Mouse (Mus musculus): Measurements from ENCODE around the gene Grik4.

The Grik4 gene

DNA sequence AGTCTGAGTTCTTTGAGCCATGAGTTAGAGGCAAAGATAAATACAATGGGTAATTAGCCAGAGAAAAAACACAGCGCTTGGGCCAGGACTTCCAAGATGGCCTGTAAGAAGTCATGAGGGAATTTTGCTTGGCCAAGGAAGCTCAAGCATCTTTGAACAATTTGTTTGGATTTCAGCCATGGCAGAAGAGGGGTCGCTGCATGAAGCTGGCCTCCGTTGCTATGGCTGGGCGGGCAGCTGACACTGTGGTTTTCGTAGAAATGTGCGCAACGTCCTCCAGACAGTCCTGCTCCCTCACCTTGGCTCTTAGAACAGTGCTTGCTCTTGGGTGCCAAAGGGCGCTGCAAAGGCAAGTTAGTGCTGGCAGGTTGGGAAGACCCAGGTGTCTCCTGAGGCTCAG, 410.8 kb downstream of the Grik4 start:
- no peak for DNase-seq

- DNase-seq: no peak
These were observed 411.3 kb downstream of the Grik4 start for GRCm38 (mm10) chr9:42533041-42533440.

- no peak for DNase-seq
These were observed 412.3 kb downstream of the Grik4 start for GRCm38 (mm10) chr9:42531951-42532350.

- peak; percentile 27 for DNase-seq
These were observed 413.8 kb downstream of the Grik4 start for GRCm38 (mm10) chr9:42530221-42531152.

DNA sequence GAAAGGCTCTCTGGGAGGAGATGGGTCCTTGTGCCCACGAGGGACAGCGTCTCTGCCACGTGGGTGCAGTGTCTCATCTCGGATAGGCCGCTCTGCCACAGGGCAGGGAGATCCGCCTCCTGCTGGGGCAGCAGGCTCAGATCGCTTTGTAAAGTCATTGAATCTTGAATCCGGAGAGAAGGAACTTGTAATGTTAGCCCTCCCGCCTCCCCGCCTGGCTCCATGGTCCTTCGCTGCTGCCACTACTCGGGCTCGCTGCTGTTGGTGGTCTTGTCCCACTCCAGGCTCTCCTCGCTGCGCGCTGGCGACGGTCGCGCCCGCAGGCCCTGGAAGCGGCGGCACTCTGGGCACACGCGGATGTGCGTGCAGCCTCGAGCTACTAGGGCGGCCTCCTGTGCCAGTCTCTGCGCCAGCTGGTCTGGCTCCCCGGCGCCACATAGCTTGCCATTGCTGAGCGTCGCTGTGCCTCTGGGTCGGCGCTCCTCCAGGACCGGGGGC, 423.7 kb downstream of the Grik4 start:
- DNase-seq: peak; percentile 41

DNA sequence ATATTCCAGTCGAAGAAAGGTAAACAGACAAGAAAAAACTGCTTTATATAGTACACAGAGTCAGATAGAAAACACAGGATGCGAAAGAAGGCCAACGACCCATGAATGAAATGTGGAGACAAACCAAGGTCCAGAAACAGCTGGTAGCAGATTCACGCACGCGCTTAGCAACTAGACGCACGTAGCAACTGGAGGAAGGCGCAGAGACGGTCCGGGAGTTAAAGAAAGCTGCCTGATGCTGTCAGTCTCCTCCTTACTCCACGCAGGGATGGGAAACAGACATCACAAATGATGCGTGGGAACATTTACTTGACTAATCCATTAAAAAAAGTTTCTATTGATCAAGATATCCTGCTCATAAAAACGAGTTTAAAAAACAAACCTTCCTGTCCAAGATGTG, 426.1 kb downstream of the Grik4 start:
- no peak for DNase-seq

- DNase-seq: no peak
These were observed 431.1 kb downstream of the Grik4 start for GRCm38 (mm10) chr9:42513159-42513558.

DNA sequence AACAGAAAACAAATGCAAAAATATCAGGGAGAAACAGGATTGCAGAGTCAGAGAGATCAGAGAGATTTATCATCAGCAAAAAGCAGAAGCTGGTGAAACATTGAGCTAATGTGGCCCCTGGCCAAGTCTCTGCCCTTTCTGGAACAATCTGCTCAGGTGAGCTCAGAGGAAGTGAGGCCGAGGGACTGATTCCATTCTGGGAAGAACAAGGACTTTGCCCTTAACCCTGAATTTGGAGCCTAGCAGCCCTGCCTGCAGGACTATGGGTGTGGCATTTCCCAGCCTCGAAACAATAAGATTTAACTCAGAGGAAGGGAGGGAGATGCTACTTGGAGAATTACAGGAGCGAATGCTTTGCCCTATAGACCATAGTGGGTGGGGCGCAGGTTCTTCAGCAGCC, 432.0 kb downstream of the Grik4 start:
- no peak for DNase-seq

- no peak for DNase-seq
These were observed 436.1 kb downstream of the Grik4 start for GRCm38 (mm10) chr9:42508235-42508634.

- no peak for DNase-seq
These were observed 436.6 kb downstream of the Grik4 start, which contains the start of gene Tbcel for GRCm38 (mm10) chr9:42507709-42508108. Gene Tbcel, minus strand, starts transcription at chr9:42507809.

- no peak for DNase-seq
These were observed 437.3 kb downstream of the Grik4 start for GRCm38 (mm10) chr9:42507022-42507421.

- no peak for DNase-seq
These were observed 439.3 kb downstream of the Grik4 start for GRCm38 (mm10) chr9:42504971-42505510.

DNA sequence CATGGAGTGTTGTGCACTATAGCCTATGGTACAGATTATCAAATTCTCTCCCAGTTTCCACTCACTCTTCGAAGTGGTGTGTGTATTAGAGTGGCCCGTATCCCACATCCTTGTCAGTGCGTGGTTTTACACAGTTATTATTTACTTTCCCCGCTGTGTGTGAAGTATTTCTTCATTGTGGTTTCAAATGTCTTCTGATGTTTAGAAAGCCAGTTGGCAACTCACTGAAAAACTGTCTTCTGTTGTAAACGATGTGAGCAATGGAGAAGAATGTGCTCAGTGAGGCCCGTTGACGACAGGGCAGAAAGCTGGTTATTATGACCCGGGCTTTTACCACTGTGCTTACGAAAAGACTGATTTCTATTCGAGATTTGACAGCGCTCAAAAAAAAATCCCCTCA, 439.7 kb downstream of the Grik4 start:
- DNase-seq: no peak

DNA sequence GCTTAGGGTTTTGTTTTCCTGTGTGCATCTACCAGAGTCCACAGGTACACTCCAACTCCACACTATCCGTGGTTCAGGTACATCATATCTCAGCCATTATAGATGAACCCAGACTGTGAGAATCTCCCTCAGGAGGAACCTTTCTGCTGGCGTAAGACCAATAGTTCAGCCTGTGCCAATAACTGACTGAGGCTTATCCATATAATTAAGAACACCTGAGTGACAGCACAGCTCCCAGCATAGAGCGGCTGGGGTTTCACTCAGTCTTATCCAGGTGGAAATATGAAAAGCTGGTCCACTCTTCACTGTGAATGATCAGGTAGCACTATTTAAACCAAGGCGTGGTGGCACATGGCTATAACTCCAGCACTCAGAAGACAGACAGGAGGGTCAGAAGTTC, 440.6 kb downstream of the Grik4 start:
- DNase-seq: no peak

DNA sequence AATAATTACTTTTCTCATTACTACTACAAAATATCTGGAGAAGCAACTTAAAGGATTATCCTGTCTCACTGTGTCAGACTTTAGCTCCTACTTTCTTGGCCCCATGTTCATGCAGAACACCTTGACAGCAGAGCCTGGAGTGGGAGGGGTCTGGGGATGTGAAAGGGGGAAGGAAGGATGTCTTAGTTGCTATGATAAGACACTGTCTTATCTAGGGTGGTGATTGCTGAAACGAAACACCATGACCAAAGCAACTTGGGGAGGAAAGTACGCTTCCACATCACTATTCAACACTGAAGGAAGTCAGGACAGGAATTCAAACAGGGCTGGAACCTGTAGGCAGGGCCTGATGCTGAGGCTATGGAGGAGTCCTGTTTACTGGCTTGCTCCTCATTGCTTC, 448.0 kb downstream of the Grik4 start:
- no peak for DNase-seq

- no peak for DNase-seq
These were observed 452.5 kb downstream of the Grik4 start for GRCm38 (mm10) chr9:42491780-42492179.

- DNase-seq: no peak
These were observed 453.5 kb downstream of the Grik4 start for GRCm38 (mm10) chr9:42490589-42491382.

DNA sequence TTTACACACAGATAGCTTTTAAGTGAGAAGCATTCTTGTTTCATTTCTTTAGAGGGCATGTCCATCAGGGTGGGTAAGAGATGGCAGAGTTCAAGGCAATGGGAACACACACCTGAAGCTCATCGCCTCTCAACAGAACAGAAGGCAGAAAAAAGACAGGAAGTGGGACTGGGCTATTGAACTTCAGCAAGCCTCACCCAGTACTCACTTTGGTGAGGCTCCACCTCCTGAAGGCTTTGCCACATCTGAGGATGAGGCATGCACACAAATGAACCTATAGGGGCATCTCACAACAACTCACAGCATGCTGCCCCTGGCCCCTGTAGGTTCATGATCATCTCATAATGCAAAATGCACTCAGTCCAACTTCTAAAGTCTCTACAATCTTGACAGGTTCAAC, 456.2 kb downstream of the Grik4 start:
- DNase-seq: no peak

DNA sequence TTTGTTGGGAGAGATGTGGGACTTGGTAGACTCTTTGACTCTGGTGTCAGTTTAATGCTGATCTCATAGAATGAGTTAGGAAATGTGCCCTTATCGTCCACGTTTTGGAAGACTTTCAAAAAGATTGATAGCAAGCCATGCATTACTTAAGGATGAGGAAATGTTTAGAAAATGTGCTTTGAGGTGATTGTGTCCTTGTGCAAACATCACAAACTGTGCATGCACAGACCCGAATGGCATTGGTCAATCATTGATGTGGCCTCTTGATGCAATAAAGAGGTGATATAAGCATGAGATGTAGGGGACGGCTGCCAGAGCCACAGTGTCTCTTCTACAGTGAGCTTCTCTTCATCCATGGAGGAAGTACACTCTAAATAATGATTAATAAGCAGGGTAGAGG, 457.4 kb downstream of the Grik4 start:
- no peak for DNase-seq

DNA sequence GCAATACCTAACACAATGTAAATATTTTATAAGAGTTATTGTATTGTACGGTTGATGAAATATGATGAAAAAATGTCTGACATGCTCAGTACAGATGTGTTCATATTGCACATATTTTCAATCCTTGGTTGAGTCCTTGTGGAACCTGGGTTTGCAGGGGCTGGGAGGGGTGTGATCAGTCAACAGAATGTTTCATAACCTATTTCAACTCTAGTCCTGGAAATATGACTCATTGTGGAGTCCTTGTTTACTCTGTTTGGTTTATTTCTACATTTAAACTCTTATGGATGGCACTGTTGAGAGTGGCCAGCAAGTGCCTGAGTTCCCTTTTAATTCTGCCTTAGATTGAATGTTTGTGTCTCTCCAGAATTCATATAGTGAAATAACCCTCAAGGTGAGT, 459.6 kb downstream of the Grik4 start:
- no peak for DNase-seq

DNA sequence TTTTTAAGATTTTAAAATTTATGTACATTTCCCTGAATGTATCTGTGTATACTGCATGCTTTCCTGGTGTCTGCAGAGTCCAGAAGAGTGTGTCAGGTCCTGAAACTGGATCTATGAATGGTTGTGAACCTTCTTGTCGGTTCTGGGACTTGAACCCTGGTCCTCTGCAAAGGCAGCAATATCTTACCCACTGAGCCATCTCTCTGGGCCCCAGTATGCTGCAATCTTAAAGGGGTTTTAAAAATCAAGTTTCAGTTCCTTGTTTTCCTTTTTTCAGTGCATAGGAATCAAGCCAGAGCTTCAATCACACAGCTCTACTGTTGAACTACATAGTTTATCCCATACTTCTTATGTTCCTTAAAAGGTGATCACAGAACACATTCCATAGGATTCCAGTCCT, 461.3 kb downstream of the Grik4 start:
- no peak for DNase-seq

GRCm38 (mm10) chr9:42476166-42476565, 468.1 kb downstream of the Grik4 start:
- DNase-seq: no peak

- no peak for DNase-seq
These were observed 470.0 kb downstream of the Grik4 start for GRCm38 (mm10) chr9:42474244-42474643.
